Mouse (Mus musculus): ENCODE data around the gene Lrrc15. TPM values are rescaled to one million over a fixed set of nuclear protein-coding genes. Genes with fewer than 3 reads are reported as not detected.
A peak's percentile ranks its signal among the peaks of the same experiment; 100 is the strongest.

Gene Lrrc15
- polyA plus RNA-seq, 1 experiment from 2014 or later: 0.11 TPM

DNA sequence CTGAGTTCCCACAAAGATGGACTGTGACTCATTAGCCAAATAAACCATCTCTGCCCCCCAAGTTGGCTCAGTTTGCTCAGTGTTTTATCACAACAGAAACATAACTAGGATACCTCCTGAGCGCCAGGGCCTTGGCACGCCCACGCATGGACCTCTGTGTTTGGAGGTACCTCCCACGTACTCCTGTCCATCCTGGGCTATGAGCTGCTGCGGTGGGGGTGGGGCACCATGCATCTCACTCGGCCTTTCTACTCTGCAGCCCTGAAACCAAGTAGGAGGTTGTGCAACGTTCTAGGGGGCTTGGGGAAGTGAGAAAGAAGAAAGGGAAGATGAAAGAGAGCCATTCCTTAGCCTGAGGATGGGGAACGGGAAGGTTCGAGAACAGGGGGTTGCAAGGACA, 25.3 kb downstream of the Lrrc15 start:
- WGBS (ENCODE audit: insufficient replicate concordance): 33% methylated on average over 9 of the region's 9 CpGs
- H3K27me3 ChIP-seq (ENCODE audit: insufficient read depth, low read length): no peaks in the 10 kb centered on the region
- H3K36me3 ChIP-seq (replicated peaks; ENCODE audit: insufficient read depth, low read length): no peaks in the 10 kb centered on the region
- TF ChIP-seq EP300 (IDR thresholded peaks at IDR 0.05; ENCODE audit: low read depth) (no peak), CTCF (IDR thresholded peaks at IDR 0.05; ENCODE audit: low read depth) (no peak)
- H3K4me2 ChIP-seq (ENCODE audit: low read depth, low read length): no peak overlapping the region
- H3K9me3 ChIP-seq (ENCODE audit: low read length): no peaks in the 10 kb centered on the region
- no peak overlapping the region for H3K9ac ChIP-seq (replicated peaks)
- H3K4me3 ChIP-seq (ENCODE audit: low read depth, low read length): no peak overlapping the region
- peak overlapping the region; percentile 53; the same call in 1 of the 2 replicates for H3K27ac ChIP-seq (ENCODE audit: low read depth)
- ATAC-seq (peak; percentile 26), DNase-seq (peak; percentile 45)
- peaks cover 9% of the 10 kb centered on the region for H3K4me1 ChIP-seq (ENCODE audit: insufficient read depth)

DNA sequence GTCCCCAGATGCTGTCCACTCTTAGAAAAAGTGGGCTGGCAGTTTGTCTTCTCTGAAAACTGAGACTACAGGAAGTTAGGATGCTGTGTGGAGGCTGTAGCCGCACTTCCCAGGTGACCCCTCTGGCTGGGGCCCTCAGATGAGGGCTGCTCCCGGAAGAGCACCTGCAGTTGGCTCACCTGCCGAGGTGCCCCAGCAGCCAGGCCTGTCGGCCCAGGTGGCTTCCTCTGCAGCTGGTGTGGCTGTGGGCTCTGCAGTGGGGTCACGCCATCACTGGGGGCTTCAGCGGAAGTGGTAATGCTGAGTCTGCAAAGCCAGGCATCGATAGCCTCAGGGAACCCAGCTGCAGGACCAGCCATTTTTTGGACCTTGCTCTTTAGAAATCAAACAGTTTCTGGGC, 28.0 kb downstream of the Lrrc15 start:
- no peaks in the 10 kb centered on the region for H3K9me3 ChIP-seq (ENCODE audit: low read length)
- H3K4me3 ChIP-seq (ENCODE audit: low read depth, low read length): no peak overlapping the region
- peaks cover 9% of the 10 kb centered on the region for H3K4me1 ChIP-seq (ENCODE audit: insufficient read depth)
- H3K27me3 ChIP-seq (ENCODE audit: insufficient read depth, low read length): no peaks in the 10 kb centered on the region
- 51% methylated on average over 7 of the region's 7 CpGs for WGBS (ENCODE audit: insufficient replicate concordance)
- no peak for ATAC-seq
- DNase-seq: no peak
- TF ChIP-seq EP300 (IDR thresholded peaks at IDR 0.05; ENCODE audit: low read depth): no peak
- TF ChIP-seq CTCF (IDR thresholded peaks at IDR 0.05; ENCODE audit: low read depth): no peak
- no peak overlapping the region for H3K4me2 ChIP-seq (ENCODE audit: low read depth, low read length)
- no peak overlapping the region for H3K9ac ChIP-seq (replicated peaks)
- peak overlapping the region; percentile 87 for H3K27ac ChIP-seq (ENCODE audit: low read depth)
- H3K36me3 ChIP-seq (replicated peaks; ENCODE audit: insufficient read depth, low read length): no peaks in the 10 kb centered on the region

DNA sequence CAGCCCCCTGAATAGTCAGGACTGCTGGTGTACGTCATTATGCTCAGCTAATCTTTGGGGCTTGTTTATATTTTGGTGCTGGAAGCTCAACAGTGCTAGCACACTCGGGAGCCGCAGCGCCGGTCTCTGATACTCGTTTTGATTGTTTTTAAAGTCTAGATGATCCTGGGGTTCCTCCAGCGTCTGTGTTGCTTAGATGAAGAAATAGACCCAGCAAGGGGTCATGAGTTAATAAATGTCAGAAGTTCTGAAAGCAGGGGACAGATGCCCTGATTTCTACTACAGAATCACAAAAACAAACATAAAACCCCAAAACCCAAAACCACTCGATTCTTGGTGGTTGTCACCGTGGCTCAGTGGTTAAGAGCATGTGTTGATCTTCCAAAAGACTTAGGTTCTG, 29.2 kb downstream of the Lrrc15 start:
- DNase-seq (no peak), ATAC-seq (peak; percentile 68)
- 52% methylated on average over 9 of the region's 9 CpGs for WGBS (ENCODE audit: insufficient replicate concordance)
- TF ChIP-seq CTCF (IDR thresholded peaks at IDR 0.05; ENCODE audit: low read depth): no peak
- TF ChIP-seq EP300 (IDR thresholded peaks at IDR 0.05; ENCODE audit: low read depth): no peak
- no peaks in the 10 kb centered on the region for H3K9me3 ChIP-seq (ENCODE audit: low read length)
- peak overlapping the region; percentile 87 for H3K27ac ChIP-seq (ENCODE audit: low read depth)
- H3K4me1 ChIP-seq (ENCODE audit: insufficient read depth): peaks cover 9% of the 10 kb centered on the region
- H3K27me3 ChIP-seq (ENCODE audit: insufficient read depth, low read length): no peaks in the 10 kb centered on the region
- no peak overlapping the region for H3K4me2 ChIP-seq (ENCODE audit: low read depth, low read length)
- no peaks in the 10 kb centered on the region for H3K36me3 ChIP-seq (replicated peaks; ENCODE audit: insufficient read depth, low read length)
- H3K9ac ChIP-seq (replicated peaks): no peak overlapping the region
- H3K4me3 ChIP-seq (ENCODE audit: low read depth, low read length): no peak overlapping the region

DNA sequence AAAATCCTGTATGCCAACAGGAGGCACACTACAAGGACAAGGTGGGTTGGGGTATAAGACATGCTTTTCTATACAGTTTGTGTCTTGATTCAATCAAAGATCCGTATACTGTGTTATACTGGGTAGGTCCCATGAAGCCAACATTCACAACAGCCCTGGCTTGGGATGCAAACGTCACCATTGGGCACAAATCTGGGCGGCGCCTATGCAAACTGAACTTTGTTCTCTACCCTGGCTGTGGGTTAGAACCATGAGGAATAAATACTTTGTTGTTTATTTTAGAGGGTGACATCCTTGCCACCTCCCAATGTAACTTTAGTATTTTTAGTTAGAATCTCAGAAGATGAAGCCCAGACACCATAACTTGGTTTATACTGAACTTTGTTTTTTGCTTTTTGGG, 29.7 kb downstream of the Lrrc15 start:
- Histone ChIP-seq H3K9ac (replicated peaks) (no peak overlapping the region), H3K27ac (ENCODE audit: low read depth) (peak overlapping the region; percentile 87), H3K36me3 (replicated peaks; ENCODE audit: insufficient read depth, low read length) (no peaks in the 10 kb centered on the region), H3K4me3 (ENCODE audit: low read depth, low read length) (no peak overlapping the region), H3K4me1 (ENCODE audit: insufficient read depth) (peaks cover 9% of the 10 kb centered on the region), H3K27me3 (ENCODE audit: insufficient read depth, low read length) (no peaks in the 10 kb centered on the region), H3K9me3 (ENCODE audit: low read length) (no peaks in the 10 kb centered on the region), H3K4me2 (ENCODE audit: low read depth, low read length) (no peak overlapping the region)
- DNase-seq: peak; percentile 65
- peak; percentile 73 for ATAC-seq
- TF ChIP-seq CTCF (IDR thresholded peaks at IDR 0.05; ENCODE audit: low read depth): no peak
- no peak for TF ChIP-seq EP300 (IDR thresholded peaks at IDR 0.05; ENCODE audit: low read depth)
- 49% methylated on average over 4 of the region's 4 CpGs for WGBS (ENCODE audit: insufficient replicate concordance)

DNA sequence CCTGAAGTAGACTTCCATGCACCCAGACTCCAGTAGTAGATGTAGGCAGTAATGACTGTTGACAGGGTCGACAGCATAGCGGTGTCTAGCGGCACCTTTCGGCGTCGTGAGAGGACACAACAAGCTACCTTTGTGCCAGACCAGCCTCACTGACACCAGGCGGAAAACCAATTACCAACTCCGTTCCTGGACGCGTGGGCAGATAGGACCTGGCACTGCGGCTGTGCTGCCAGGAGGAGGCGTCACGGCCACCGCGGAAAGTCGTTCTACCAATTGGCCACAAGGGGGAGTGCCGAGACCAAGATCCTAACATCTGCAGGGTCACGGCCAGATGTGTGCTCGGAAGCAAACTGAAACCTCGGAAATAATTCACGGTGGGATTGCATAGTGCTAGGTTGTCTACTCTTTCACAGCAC, 31.0 kb downstream of the Lrrc15 start:
- Histone ChIP-seq H3K9ac (replicated peaks) (peak overlapping the region; percentile 18; the same call in 1 of the 2 replicates), H3K4me1 (ENCODE audit: insufficient read depth) (peaks cover 5% of the 10 kb centered on the region), H3K4me2 (ENCODE audit: low read depth, low read length) (peak overlapping the region; percentile 64), H3K27ac (ENCODE audit: low read depth) (peak overlapping the region; percentile 87; the same call in 1 of the 2 replicates), H3K36me3 (replicated peaks; ENCODE audit: insufficient read depth, low read length) (no peaks in the 10 kb centered on the region), H3K4me3 (ENCODE audit: low read depth, low read length) (peak overlapping the region; percentile 19), H3K9me3 (ENCODE audit: low read length) (no peaks in the 10 kb centered on the region), H3K27me3 (ENCODE audit: insufficient read depth, low read length) (no peaks in the 10 kb centered on the region)
- WGBS (ENCODE audit: insufficient replicate concordance): 2% methylated on average over 21 of the region's 21 CpGs
- peak; percentile 69 for ATAC-seq
- peak; percentile 99 for TF ChIP-seq CTCF (IDR thresholded peaks at IDR 0.05; ENCODE audit: low read depth)
- TF ChIP-seq EP300 (IDR thresholded peaks at IDR 0.05; ENCODE audit: low read depth): no peak
- peak; percentile 89 for DNase-seq

DNA sequence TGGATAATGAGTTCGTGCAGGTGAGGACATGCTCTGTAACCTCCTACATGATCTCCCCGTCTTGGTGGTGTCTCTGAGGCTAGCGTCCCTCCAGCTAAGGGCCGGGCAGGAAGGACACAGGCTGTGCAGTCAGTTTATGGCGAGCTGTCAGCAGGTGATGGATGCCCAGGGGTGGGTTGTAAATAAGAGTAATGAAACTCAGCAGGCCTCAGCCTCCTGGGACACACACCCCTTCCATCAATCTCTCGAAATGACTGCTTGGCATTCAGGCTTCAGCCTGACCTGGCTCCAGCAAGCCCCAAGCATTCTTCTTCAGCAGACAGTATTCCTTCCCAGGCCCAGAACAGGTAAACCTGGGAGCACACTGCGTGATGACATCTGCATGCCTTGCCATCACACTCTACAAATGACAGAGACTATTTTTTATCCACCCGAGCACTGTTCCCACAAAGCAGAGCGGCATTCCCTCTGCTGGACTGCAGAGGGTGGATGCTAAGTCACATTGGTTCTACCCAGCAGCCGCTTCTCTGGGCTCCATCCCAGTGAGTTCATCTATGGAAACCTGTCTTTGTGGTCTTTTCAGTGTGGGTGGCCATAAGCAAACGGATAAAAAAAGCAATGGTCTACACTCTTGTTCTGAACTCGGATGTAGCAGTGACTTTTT, 38.9 kb downstream of the Lrrc15 start:
- H3K36me3 ChIP-seq (replicated peaks; ENCODE audit: insufficient read depth, low read length): no peaks in the 10 kb centered on the region
- ATAC-seq (no peak), DNase-seq (no peak)
- TF ChIP-seq CTCF (IDR thresholded peaks at IDR 0.05; ENCODE audit: low read depth) (no peak), EP300 (IDR thresholded peaks at IDR 0.05; ENCODE audit: low read depth) (no peak)
- no peak overlapping the region for H3K4me3 ChIP-seq (ENCODE audit: low read depth, low read length)
- 69% methylated on average over 12 of the region's 12 CpGs for WGBS (ENCODE audit: insufficient replicate concordance)
- H3K4me1 ChIP-seq (ENCODE audit: insufficient read depth): no peaks in the 10 kb centered on the region
- H3K27me3 ChIP-seq (ENCODE audit: insufficient read depth, low read length): no peaks in the 10 kb centered on the region
- H3K4me2 ChIP-seq (ENCODE audit: low read depth, low read length): no peak overlapping the region
- no peak overlapping the region for H3K27ac ChIP-seq (ENCODE audit: low read depth)
- H3K9ac ChIP-seq (replicated peaks): no peak overlapping the region
- H3K9me3 ChIP-seq (ENCODE audit: low read length): no peaks in the 10 kb centered on the region

Data from liver, postnatal 0 days (tissue).